Mouse (Mus musculus) hindbrain, embryonic 10.5 days (tissue): Measurements from ENCODE around the gene Acy3. TPM values are rescaled to one million over a fixed set of nuclear protein-coding genes. Genes with fewer than 3 reads are reported as not detected.

Experiments
- DNase-seq: peaks from one replicate; pipeline ENCODE4 v3.0.0-alpha.2; 2017; ENCODE audit warnings: low spot score
- H3K27ac ChIP-seq: fragments of 300-500 bp; sonication (generic); 2 replicates; pipeline ENCODE4 v1.5.1; 2016; ENCODE audit warnings: mild to moderate bottlenecking, moderate library complexity
- H3K27me3 ChIP-seq: fragments of 300-500 bp; sonication (generic); 2 replicates; pipeline ENCODE4 v1.6.1; 2016; ENCODE audit warnings: mild to moderate bottlenecking; ENCODE audit not compliant: poor library complexity, insufficient read depth, severe bottlenecking
- H3K36me3 ChIP-seq: fragments of 300-500 bp; sonication (generic); 2 replicates; pipeline ENCODE4 v1.6.1; 2016; ENCODE audit warnings: mild to moderate bottlenecking, moderate library complexity
- H3K4me1 ChIP-seq: fragments of 300-500 bp; sonication (generic); replicated peaks from 2 replicates; pipeline ENCODE4 v1.6.1; 2016; ENCODE audit warnings: mild to moderate bottlenecking
- H3K4me3 ChIP-seq: fragments of 300-500 bp; sonication (generic); 2 replicates; pipeline ENCODE4 v1.5.1; 2016; ENCODE audit warnings: mild to moderate bottlenecking, moderate library complexity
- H3K9me3 ChIP-seq: fragments of 300-500 bp; sonication (generic); 2 replicates; pipeline ENCODE4 v1.6.1; 2016; ENCODE audit warnings: mild to moderate bottlenecking, moderate library complexity
- WGBS: fragments of 180-500 bp; shearing (Covaris S2); methylation state at CpG from one replicate; pipeline ENCODE4 v1.1.7; 2016; 5-methylcytosine and 5-hydroxymethylcytosine counted together
- polyA plus RNA-seq: library from polyadenylated mRNA; unstranded; fragments of >200 nt; fragmentation: Nextera tagmentation; extraction: Ambion mirVana; gene quantifications from 2 replicates; pipeline ENCODE4 v1.2.1, GENCODE M21; 2016

Acy3 gene
- polyA plus RNA-seq, 1 experiment from 2014 or later, result 2.9 TPM

GRCm38 (mm10) chr19:4012432-4013022 is 26.2 kb downstream of the Acy3 start, which contains the start of gene Ndufv1:
Ndufv1 (minus strand) TSS chr19:4012806.
- H3K36me3 ChIP-seq, result peaks cover 37% of the 10 kb centered on the region
- H3K4me3 ChIP-seq, result peak within 1 kb of the TSS; percentile 94
- no peaks in the 10 kb centered on the region for H3K27me3 ChIP-seq
- under 1% methylated on average over 45 of the region's 45 CpGs for WGBS
- peaks cover 25% of the 10 kb centered on the region for H3K4me1 ChIP-seq
- DNase-seq, result peak; percentile 98
- H3K27ac ChIP-seq, result peak within 1 kb of the TSS; percentile 87
- no peaks in the 10 kb centered on the region for H3K9me3 ChIP-seq

GRCm38 (mm10) chr19:4013066-4013465 is 26.7 kb downstream of the Acy3 start:
- peaks cover 32% of the 10 kb centered on the region for H3K36me3 ChIP-seq
- peak overlapping the region; percentile 83 for H3K27ac ChIP-seq
- H3K4me1 ChIP-seq, result peaks cover 25% of the 10 kb centered on the region
- peak overlapping the region; percentile 94 for H3K4me3 ChIP-seq
- WGBS, result 21% methylated on average over 9 of the region's 9 CpGs
- no peak for DNase-seq
- no peaks in the 10 kb centered on the region for H3K27me3 ChIP-seq
- no peaks in the 10 kb centered on the region for H3K9me3 ChIP-seq

GRCm38 (mm10) chr19:4014802-4015201 is 28.4 kb downstream of the Acy3 start:
- H3K36me3 ChIP-seq, result peaks cover 14% of the 10 kb centered on the region

GRCm38 (mm10) chr19:4015635-4016034 is 29.3 kb downstream of the Acy3 start:
- 65% methylated on average over 5 of the region's 5 CpGs for WGBS
- peaks cover 6% of the 10 kb centered on the region for H3K36me3 ChIP-seq
- H3K9me3 ChIP-seq, result no peaks in the 10 kb centered on the region
- peaks cover 36% of the 10 kb centered on the region for H3K4me1 ChIP-seq
- no peaks in the 10 kb centered on the region for H3K27me3 ChIP-seq
- DNase-seq, result no peak
- H3K27ac ChIP-seq, result no peak overlapping the region
- no peak overlapping the region for H3K4me3 ChIP-seq

More at GRCm38 (mm10) chr19:4014802-4015201, 28.4 kb downstream of the Acy3 start:
- DNase-seq, result no peak
- Histone ChIP-seq H3K4me3 (no peak overlapping the region), H3K4me1 (peaks cover 36% of the 10 kb centered on the region), H3K9me3 (no peaks in the 10 kb centered on the region), H3K27me3 (no peaks in the 10 kb centered on the region), H3K27ac (peak overlapping the region; percentile 19; the same call in 1 of the 2 replicates)

GRCm38 (mm10) chr19:4017921-4018587 is 31.7 kb downstream of the Acy3 start:
- WGBS, result 68% methylated on average over 10 of the region's 10 CpGs
- H3K4me3 ChIP-seq, result no peak overlapping the region
- peaks cover 21% of the 10 kb centered on the region for H3K4me1 ChIP-seq
- no peak for DNase-seq
- H3K27ac ChIP-seq, result no peak overlapping the region
- no peaks in the 10 kb centered on the region for H3K36me3 ChIP-seq
- H3K27me3 ChIP-seq, result no peaks in the 10 kb centered on the region
- H3K9me3 ChIP-seq, result no peaks in the 10 kb centered on the region

- 34% methylated on average over 18 of the region's 18 CpGs for WGBS
- Histone ChIP-seq H3K4me1 (0 out of 2 replicates have a peak, but pooled peaks cover 16% of the 10 kb centered on the region), H3K9me3 (no peaks in the 10 kb centered on the region), H3K36me3 (no peaks in the 10 kb centered on the region), H3K27ac (no peak overlapping the region), H3K27me3 (no peaks in the 10 kb centered on the region), H3K4me3 (no peak overlapping the region)
- DNase-seq, result peak; percentile 71
These were observed 32.6 kb downstream of the Acy3 start for GRCm38 (mm10) chr19:4018743-4019583.

- Histone ChIP-seq H3K27ac (no peak overlapping the region), H3K4me3 (no peak overlapping the region), H3K4me1 (peaks cover 19% of the 10 kb centered on the region), H3K27me3 (no peaks in the 10 kb centered on the region), H3K9me3 (peaks cover 14% of the 10 kb centered on the region), H3K36me3 (no peaks in the 10 kb centered on the region)
- WGBS, result 79% methylated on average over 7 of the region's 7 CpGs
- DNase-seq, result no peak
These were observed 36.8 kb downstream of the Acy3 start for GRCm38 (mm10) chr19:4023185-4023584.

GRCm38 (mm10) chr19:4027576-4027975 is 41.2 kb downstream of the Acy3 start:
- no peak overlapping the region for H3K27ac ChIP-seq
- H3K36me3 ChIP-seq, result no peaks in the 10 kb centered on the region
- H3K4me1 ChIP-seq, result peaks cover 7% of the 10 kb centered on the region
- H3K27me3 ChIP-seq, result no peaks in the 10 kb centered on the region
- no peak overlapping the region for H3K4me3 ChIP-seq
- no peak for DNase-seq
- H3K9me3 ChIP-seq, result peaks cover 14% of the 10 kb centered on the region

- 58% methylated on average over 7 of the region's 7 CpGs for WGBS
These were observed 46.3 kb downstream of the Acy3 start for GRCm38 (mm10) chr19:4032668-4033067.

GRCm38 (mm10) chr19:4033298-4033697 is 46.9 kb downstream of the Acy3 start:
- H3K27ac ChIP-seq, result no peak overlapping the region
- peaks cover 22% of the 10 kb centered on the region for H3K4me1 ChIP-seq
- 86% methylated on average over 3 of the region's 3 CpGs for WGBS
- H3K4me3 ChIP-seq, result no peak overlapping the region
- peaks cover 12% of the 10 kb centered on the region for H3K36me3 ChIP-seq
- no peak for DNase-seq
- no peaks in the 10 kb centered on the region for H3K9me3 ChIP-seq
- no peaks in the 10 kb centered on the region for H3K27me3 ChIP-seq

More at GRCm38 (mm10) chr19:4032668-4033067, 46.3 kb downstream of the Acy3 start:
- H3K4me1 ChIP-seq, result peaks cover 15% of the 10 kb centered on the region
- H3K4me3 ChIP-seq, result no peak overlapping the region
- peaks cover 12% of the 10 kb centered on the region for H3K36me3 ChIP-seq
- DNase-seq, result no peak
- 0 out of 2 replicates have a peak, but pooled peaks cover under 1% of the 10 kb centered on the region for H3K9me3 ChIP-seq
- no peaks in the 10 kb centered on the region for H3K27me3 ChIP-seq
- no peak overlapping the region for H3K27ac ChIP-seq

- Histone ChIP-seq H3K27me3 (no peaks in the 10 kb centered on the region), H3K36me3 (peaks cover 12% of the 10 kb centered on the region), H3K27ac (no peak overlapping the region), H3K4me1 (peaks cover 23% of the 10 kb centered on the region), H3K4me3 (no peak overlapping the region), H3K9me3 (no peaks in the 10 kb centered on the region)
- 73% methylated on average over 5 of the region's 5 CpGs for WGBS
- DNase-seq, result no peak
These were observed 47.4 kb downstream of the Acy3 start for GRCm38 (mm10) chr19:4033742-4034141.

GRCm38 (mm10) chr19:4036327-4037045 is 50.1 kb downstream of the Acy3 start:
- 74% methylated on average over 12 of the region's 12 CpGs for WGBS
- no peaks in the 10 kb centered on the region for H3K9me3 ChIP-seq
- H3K36me3 ChIP-seq, result peaks cover 12% of the 10 kb centered on the region
- H3K27ac ChIP-seq, result peak overlapping the region; percentile 40; the same call in 1 of the 2 replicates
- no peaks in the 10 kb centered on the region for H3K27me3 ChIP-seq
- peaks cover 23% of the 10 kb centered on the region for H3K4me1 ChIP-seq
- DNase-seq, result no peak
- peak overlapping the region; percentile 29 for H3K4me3 ChIP-seq
